7 mouse cellular contexts compared by ENCODE assay signal in the genomic region with DNA sequence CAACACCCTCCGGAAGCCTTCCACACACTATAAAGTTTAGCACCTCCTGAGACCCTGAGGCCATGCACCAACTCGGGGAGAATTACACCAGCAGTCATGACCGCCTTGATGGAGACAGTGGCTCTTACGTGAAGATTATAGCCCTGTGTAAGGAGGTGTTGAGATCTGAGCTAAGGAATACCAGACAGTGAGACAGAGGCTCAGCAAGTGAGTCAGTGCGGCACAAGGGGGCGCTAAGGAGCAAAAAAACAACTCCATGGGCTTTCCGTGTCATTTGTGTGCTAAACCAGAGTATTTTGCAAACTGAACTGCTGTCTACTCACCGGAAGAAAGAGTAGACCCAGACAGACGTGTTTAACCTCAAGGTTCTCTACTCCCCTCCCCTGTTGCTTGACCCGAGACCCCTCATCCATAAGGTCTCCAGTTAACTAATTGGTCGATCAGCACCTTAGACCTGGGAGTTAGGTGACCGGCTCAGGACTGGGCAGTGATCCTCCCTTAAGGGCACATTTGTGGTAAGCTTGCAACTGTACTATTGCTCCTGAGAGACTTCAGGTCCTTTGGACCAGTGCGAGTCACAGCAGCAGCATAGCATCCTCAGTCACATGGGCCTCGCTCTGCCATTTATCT. TPM values are rescaled to one million over a fixed set of nuclear protein-coding genes. Genes with fewer than 3 reads are reported as not detected.
DNase-seq lines count a peak whose midpoint lies in the region; ATAC-seq and TF ChIP-seq lines count a peak whose summit lies in the region.

No protein-coding gene starts in this region.

- no peaks in the 10 kb centered on the region for H3K36me3 ChIP-seq in small intestine, adult 2 months (ENCODE audit: control insufficient read depth, insufficient read depth, low read length)

- no peak overlapping the region for H3K4me3 ChIP-seq in small intestine, adult 2 months (ENCODE audit: low read depth, low read length)

- WGBS in small intestine, adult 2 months = 39% methylated on average over 14 of the region's 14 CpGs

- no peak for TF ChIP-seq POLR2A in small intestine, adult 2 months (IDR thresholded peaks at IDR 0.05; ENCODE audit: low read depth, low read length)

- DNase-seq in CD8-positive naive resting alpha-beta T cell, adult 2 months (ENCODE audit: low read depth in 2 of 2, low spot score in 2 of 2) = peak; percentile 69 to 75
- peak; percentile 84 for DNase-seq in ZHBTc4 (ENCODE audit: low read depth, low spot score)
- DNase-seq in cerebellum, postnatal 4 days (ENCODE audit: low spot score in 2 of 2) = peak; percentile 65 to 88
- DNase-seq in kidney, postnatal 25 days = peak; percentile 83 to 94
- DNase-seq in lung, postnatal 14 days = peak; percentile 90

- H3K4me1 ChIP-seq in small intestine, adult 2 months (ENCODE audit: control insufficient read depth, insufficient read depth, insufficient read length, low read length) = peaks cover 22% of the 10 kb centered on the region; the same call in 1 of the 2 replicates

- TF ChIP-seq CTCF in small intestine, adult 2 months (IDR thresholded peaks at IDR 0.05; ENCODE audit: extremely low read depth, insufficient read length, insufficient replicate concordance, low read depth, low read length) = peak; percentile 78; the same call in 1 of the 2 replicates

- H3K27me3 ChIP-seq in small intestine, adult 2 months (ENCODE audit: control insufficient read depth, insufficient read depth, low read length) = no peaks in the 10 kb centered on the region

- ATAC-seq in granulocyte monocyte progenitor cell, adult 5-6 weeks (replicated peaks; ENCODE audit: poor library complexity, severe bottlenecking) = peak; percentile 75

- H3K27ac ChIP-seq in small intestine, adult 2 months (ENCODE audit: insufficient read depth, low read depth, low read length) = peak overlapping the region; percentile 4; the same call in 1 of the 2 replicates

RNA-seq across cellular contexts. Expression of a gene that starts 8.9 kb away (rescaled TPM):
- 3.3 and 9.7 TPM in 2 replicates for total RNA-seq in granulocyte monocyte progenitor cell, adult 5-6 weeks (2014; fragmentation: Nextera tagmentation)
- total RNA-seq in granulocyte monocyte progenitor cell, adult 5-6 weeks (2017) = 0.21 and 0.95 TPM in 2 replicates
- polyA plus RNA-seq in small intestine, adult 2 months (2012; rRNA removed) = 2.3 and 3.2 TPM in 2 replicates

RNA-seq across cellular contexts. Expression of a gene that starts 20.6 kb away (rescaled TPM):
- total RNA-seq in granulocyte monocyte progenitor cell, adult 5-6 weeks (2014; fragmentation: Nextera tagmentation) = 166 and 176 TPM in 2 replicates
- total RNA-seq in granulocyte monocyte progenitor cell, adult 5-6 weeks (2017) = 169 and 186 TPM in 2 replicates
- polyA plus RNA-seq in small intestine, adult 2 months (2012; rRNA removed) = 42.5 and 79.2 TPM in 2 replicates
